Mouse (Mus musculus) bone marrow macrophage, adult 2 months (primary cell): ENCODE measurements around the gene Adgrv1.

Experiments
- CTCF ChIP-seq: IDR thresholded peaks from 2 replicates; pipeline ENCODE4 v1.5.1; 2012; ENCODE audit warnings: low read depth, mild to moderate bottlenecking, low read length, moderate library complexity
- POLR2A ChIP-seq: IDR thresholded peaks from 2 replicates; pipeline ENCODE4 v1.6.1; 2012; ENCODE audit warnings: mild to moderate bottlenecking, low read depth, low read length, borderline replicate concordance

DNA sequence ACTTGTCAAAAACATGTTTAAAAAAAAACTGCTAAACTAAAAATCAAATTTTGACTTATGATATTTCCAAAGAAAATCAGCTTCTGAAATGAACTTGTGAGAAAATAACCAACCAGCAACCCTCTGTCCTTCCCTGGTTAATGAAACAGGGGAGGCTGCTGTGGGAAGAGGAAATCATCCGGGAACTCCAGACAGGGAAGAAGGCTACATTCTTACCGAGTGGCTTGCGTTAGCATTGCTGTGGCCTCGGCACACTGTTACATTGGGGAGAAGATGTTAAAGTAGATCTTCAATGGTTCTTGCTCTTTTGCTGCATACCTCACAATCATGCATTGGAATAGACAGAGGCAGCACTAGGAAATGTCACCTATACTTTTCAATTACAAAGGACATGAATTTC lies 507.1 kb downstream of the Adgrv1 start:
- no peak for TF ChIP-seq POLR2A
- no peak for TF ChIP-seq CTCF
